Mouse (Mus musculus): ENCODE data around the gene Nat14. TPM values are rescaled to one million over a fixed set of nuclear protein-coding genes. Genes with fewer than 3 reads are reported as not detected.

Nat14 gene
- total RNA-seq, 1 experiment from 2014 or later = 1.2 TPM

GRCm38 (mm10) chr7:4918681-4919080 is 3.1 kb upstream of the Nat14 start:
- no peak for ATAC-seq (ENCODE audit: extremely low read depth, insufficient number of reproducible peaks, low FRiP score, poor library complexity, severe bottlenecking)

- no peak for ATAC-seq (ENCODE audit: extremely low read depth, insufficient number of reproducible peaks, low FRiP score, poor library complexity, severe bottlenecking)
Observed at GRCm38 (mm10) chr7:4919096-4919495, 2.7 kb upstream of the Nat14 start.

GRCm38 (mm10) chr7:4919971-4920370 is 1.9 kb upstream of the Nat14 start:
- no peak for ATAC-seq (ENCODE audit: extremely low read depth, insufficient number of reproducible peaks, low FRiP score, poor library complexity, severe bottlenecking)

GRCm38 (mm10) chr7:4920496-4920895 is 1.3 kb upstream of the Nat14 start:
- no peak for ATAC-seq (ENCODE audit: extremely low read depth, insufficient number of reproducible peaks, low FRiP score, poor library complexity, severe bottlenecking)

- no peak for ATAC-seq (ENCODE audit: extremely low read depth, insufficient number of reproducible peaks, low FRiP score, poor library complexity, severe bottlenecking)
Observed at GRCm38 (mm10) chr7:4920976-4921823, 628 bp upstream of the Nat14 start.

- ATAC-seq (ENCODE audit: extremely low read depth, insufficient number of reproducible peaks, low FRiP score, poor library complexity, severe bottlenecking) = no peak
Observed at GRCm38 (mm10) chr7:4922508-4922907, 680 bp downstream of the Nat14 start.

GRCm38 (mm10) chr7:4922931-4923565 is 1.2 kb downstream of the Nat14 start:
- ATAC-seq (ENCODE audit: extremely low read depth, insufficient number of reproducible peaks, low FRiP score, poor library complexity, severe bottlenecking) = no peak

- no peak for ATAC-seq (ENCODE audit: extremely low read depth, insufficient number of reproducible peaks, low FRiP score, poor library complexity, severe bottlenecking)
Observed at GRCm38 (mm10) chr7:4923586-4924364, 1.9 kb downstream of the Nat14 start.

- ATAC-seq (ENCODE audit: extremely low read depth, insufficient number of reproducible peaks, low FRiP score, poor library complexity, severe bottlenecking) = no peak
Observed at GRCm38 (mm10) chr7:4924483-4924882, 2.7 kb downstream of the Nat14 start.

- ATAC-seq (ENCODE audit: extremely low read depth, insufficient number of reproducible peaks, low FRiP score, poor library complexity, severe bottlenecking) = no peak
Observed at GRCm38 (mm10) chr7:4924891-4925301, 3.1 kb downstream of the Nat14 start.

GRCm38 (mm10) chr7:4925441-4926381 is 3.9 kb downstream of the Nat14 start, which contains the start of gene Ssc5d:
Gene Ssc5d (plus strand): TSS chr7:4925785.
- no peak for ATAC-seq (ENCODE audit: extremely low read depth, insufficient number of reproducible peaks, low FRiP score, poor library complexity, severe bottlenecking)

GRCm38 (mm10) chr7:4926849-4927248 is 5.0 kb downstream of the Nat14 start:
- ATAC-seq (ENCODE audit: extremely low read depth, insufficient number of reproducible peaks, low FRiP score, poor library complexity, severe bottlenecking) = no peak

- no peak for ATAC-seq (ENCODE audit: extremely low read depth, insufficient number of reproducible peaks, low FRiP score, poor library complexity, severe bottlenecking)
Observed at GRCm38 (mm10) chr7:4927711-4928110, 5.9 kb downstream of the Nat14 start.

- ATAC-seq (ENCODE audit: extremely low read depth, insufficient number of reproducible peaks, low FRiP score, poor library complexity, severe bottlenecking) = no peak
Observed at GRCm38 (mm10) chr7:4928323-4928722, 6.5 kb downstream of the Nat14 start.

- ATAC-seq (ENCODE audit: extremely low read depth, insufficient number of reproducible peaks, low FRiP score, poor library complexity, severe bottlenecking) = no peak
Observed at GRCm38 (mm10) chr7:4933103-4933502, 11.3 kb downstream of the Nat14 start.

GRCm38 (mm10) chr7:4934160-4934914 is 12.5 kb downstream of the Nat14 start:
- ATAC-seq (ENCODE audit: extremely low read depth, insufficient number of reproducible peaks, low FRiP score, poor library complexity, severe bottlenecking) = no peak

- ATAC-seq (ENCODE audit: extremely low read depth, insufficient number of reproducible peaks, low FRiP score, poor library complexity, severe bottlenecking) = no peak
Observed at GRCm38 (mm10) chr7:4936832-4937231, 15.0 kb downstream of the Nat14 start.

- no peak for ATAC-seq (ENCODE audit: extremely low read depth, insufficient number of reproducible peaks, low FRiP score, poor library complexity, severe bottlenecking)
Observed at GRCm38 (mm10) chr7:4937392-4937791, 15.6 kb downstream of the Nat14 start.

All from neutrophil, adult 5-6 weeks (primary cell).